Mouse (Mus musculus): ENCODE measurements around the gene Dapl1.

GRCm38 (mm10) chr2:59522079-59522684, 37.7 kb downstream of the Dapl1 start:
- TF ChIP-seq CTCF (IDR thresholded peaks at IDR 0.05; ENCODE audit: low read depth, low read length) (0 out of 2 replicates have a peak, but pooled peaks have one; percentile 35), POLR2AphosphoS5 (IDR thresholded peaks at IDR 0.05; ENCODE audit: insufficient replicate concordance, low read depth, low read length) (no peak), TAL1 (conservative IDR thresholded peaks at IDR 0.05; ENCODE audit: low read depth, low read length) (no peak), GATA1 (IDR thresholded peaks at IDR 0.05; ENCODE audit: borderline replicate concordance, low read length) (no peak), GATA2 (IDR thresholded peaks at IDR 0.05; ENCODE audit: borderline replicate concordance, low read depth, low read length) (no peak)

Data from G1E (cell line).